Mouse (Mus musculus) megakaryocyte-erythroid progenitor cell, adult 5-6 weeks (primary cell): ENCODE data around the gene Cerkl. TPM values are rescaled to one million over a fixed set of nuclear protein-coding genes. Genes with fewer than 3 reads are reported as not detected.
A peak's percentile ranks its signal among the peaks of the same experiment; 100 is the strongest.

Source experiments
- ATAC-seq: replicated peaks from 2 replicates; pipeline ENCODE4 v1.8.0; 2016; ENCODE audit warnings: mild to moderate bottlenecking, inconsistent platforms; ENCODE audit not compliant: severe bottlenecking, poor library complexity, low FRiP score, low TSS enrichment
- total RNA-seq, 2 experiments: library from RNA; stranded (forward) in 1 of 2; stranded (reverse) in 1 of 2; fragments of 200-1000, 215-1000 nt in 1 of 2; fragments of >200 nt in 1 of 2; fragmentation: Nextera tagmentation in 1 of 2; gene quantifications; 2 replicates each; pipeline ENCODE4 v1.2.3; 2014 to 2017

Cerkl gene
- total RNA-seq, 2 experiments from 2014 or later, result 4.6 to 5.0 TPM

- ATAC-seq, result no peak
Measured at GRCm38 (mm10) chr2:79379087-79380041, 77.2 kb downstream of the Cerkl start.

- ATAC-seq, result no peak
Measured at GRCm38 (mm10) chr2:79378346-79379086, 78.1 kb downstream of the Cerkl start.

- peak; percentile 85 for ATAC-seq
Measured at GRCm38 (mm10) chr2:79372486-79373200, 83.9 kb downstream of the Cerkl start.

GRCm38 (mm10) chr2:79372154-79372467 is 84.5 kb downstream of the Cerkl start:
- ATAC-seq, result no peak

GRCm38 (mm10) chr2:79371326-79372153 is 85.0 kb downstream of the Cerkl start:
- ATAC-seq, result peak; percentile 4; the same call in 1 of the 2 replicates

- ATAC-seq, result peak; percentile 88
Measured at GRCm38 (mm10) chr2:79370711-79371312, 85.8 kb downstream of the Cerkl start.

- no peak for ATAC-seq
Measured at GRCm38 (mm10) chr2:79369905-79370304, 86.7 kb downstream of the Cerkl start.

GRCm38 (mm10) chr2:79369061-79369524 is 87.5 kb downstream of the Cerkl start:
- ATAC-seq, result no peak

- ATAC-seq, result no peak
Measured at GRCm38 (mm10) chr2:79368661-79369060, 87.9 kb downstream of the Cerkl start.

- no peak for ATAC-seq
Measured at GRCm38 (mm10) chr2:79367451-79368450, 88.8 kb downstream of the Cerkl start.

GRCm38 (mm10) chr2:79363920-79364319 is 92.7 kb downstream of the Cerkl start:
- no peak for ATAC-seq

GRCm38 (mm10) chr2:79362029-79362428 is 94.6 kb downstream of the Cerkl start:
- ATAC-seq, result no peak

GRCm38 (mm10) chr2:79357835-79358234 is 98.8 kb downstream of the Cerkl start:
- ATAC-seq, result no peak

GRCm38 (mm10) chr2:79354773-79355172 is 101.8 kb downstream of the Cerkl start:
- no peak for ATAC-seq

GRCm38 (mm10) chr2:79352100-79352802 is 104.3 kb downstream of the Cerkl start:
- ATAC-seq, result no peak

- ATAC-seq, result no peak
Measured at GRCm38 (mm10) chr2:79351179-79352099, 105.1 kb downstream of the Cerkl start.
